Mouse (Mus musculus): Measurements from ENCODE around the gene Tmprss7.

DNA sequence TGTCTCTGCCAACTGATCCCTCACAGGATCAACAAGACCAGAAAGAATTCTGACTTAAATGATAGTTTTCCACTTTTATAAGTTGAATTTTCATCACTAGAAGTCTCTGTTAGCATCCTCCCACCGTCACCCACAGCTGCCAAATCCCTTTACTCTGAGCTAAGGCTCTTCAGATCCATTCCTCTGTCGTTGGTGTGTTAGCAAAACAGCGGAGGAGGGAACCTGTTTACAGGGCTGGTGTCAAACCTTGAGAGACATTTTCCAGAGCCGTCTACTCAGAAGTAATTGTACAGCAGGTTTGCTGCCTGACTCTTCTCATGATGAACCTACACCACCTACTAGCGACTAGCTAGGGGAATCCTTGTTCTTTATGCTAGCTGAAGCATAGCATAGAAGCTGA lies 5.8 kb upstream of the Tmprss7 start:
- TF ChIP-seq CTCF (IDR thresholded peaks at IDR 0.05; ENCODE audit: low read depth) (no peak), EP300 (IDR thresholded peaks at IDR 0.05; ENCODE audit: low read depth) (no peak)
